Mouse (Mus musculus) cerebellum, adult 2 months (tissue): ENCODE measurements around the gene Gm45844. TPM values are rescaled to one million over a fixed set of nuclear protein-coding genes. Genes with fewer than 3 reads are reported as not detected.
"Not testable (repeated sequence)": the region's sequence is repeated elsewhere in the genome, so short reads cannot be mapped to it uniquely, and the experiment has no call there.

ENCODE experiments used
- DNase-seq, 2 experiments: peaks; one replicate each; pipeline ENCODE4 v3.0.0; 2021
- H3K27ac ChIP-seq: fragments of 200-500 bp; 2 replicates; pipeline ENCODE4 v1.5.1; 2012; ENCODE audit warnings: low read length, control low read depth, inconsistent platforms; ENCODE audit not compliant: insufficient read depth
- H3K27me3 ChIP-seq: fragments of 200-500 bp; 2 replicates; pipeline ENCODE4 v1.6.1; 2012; ENCODE audit warnings: inconsistent platforms, mild to moderate bottlenecking, low read length, moderate library complexity; ENCODE audit not compliant: control insufficient read depth, insufficient read depth
- H3K4me1 ChIP-seq: fragments of 200-500 bp; 2 replicates; pipeline ENCODE4 v1.6.1; 2011; ENCODE audit warnings: low read length; ENCODE audit not compliant: control insufficient read depth, insufficient read depth
- H3K4me3 ChIP-seq: fragments of 200-500 bp; replicated peaks from 2 replicates; pipeline ENCODE3; 2011; ENCODE audit warnings: mild to moderate bottlenecking, low read depth, low read length, control low read depth; ENCODE audit not compliant: insufficient read depth
- CTCF ChIP-seq: fragments of 200-500 bp; IDR thresholded peaks from 2 replicates; pipeline ENCODE4 v1.5.1; 2011; ENCODE audit warnings: low read depth, mild to moderate bottlenecking, control low read depth, low read length, moderate library complexity, borderline replicate concordance; ENCODE audit not compliant: insufficient read depth
- POLR2A ChIP-seq: fragments of 200-500 bp; IDR thresholded peaks from 2 replicates; pipeline ENCODE4 v1.6.1; 2011; ENCODE audit warnings: low read length, control low read depth, borderline replicate concordance; ENCODE audit not compliant: insufficient read depth
- WGBS: fragments of 180-500 bp; shearing (Covaris S2); methylation state at CpG from one replicate; pipeline ENCODE4 v1.1.7; 2018; 5-methylcytosine and 5-hydroxymethylcytosine counted together
- polyA plus RNA-seq: library from polyadenylated mRNA; depleted of rRNA; stranded (reverse); fragments of >200 nt; gene quantifications from 2 replicates; pipeline ENCODE4 v1.2.3, GENCODE M21; 2012; rRNA removed

Gene Gm45844
- polyA plus RNA-seq: 7.8 and 8.2 TPM in 2 replicates

DNA sequence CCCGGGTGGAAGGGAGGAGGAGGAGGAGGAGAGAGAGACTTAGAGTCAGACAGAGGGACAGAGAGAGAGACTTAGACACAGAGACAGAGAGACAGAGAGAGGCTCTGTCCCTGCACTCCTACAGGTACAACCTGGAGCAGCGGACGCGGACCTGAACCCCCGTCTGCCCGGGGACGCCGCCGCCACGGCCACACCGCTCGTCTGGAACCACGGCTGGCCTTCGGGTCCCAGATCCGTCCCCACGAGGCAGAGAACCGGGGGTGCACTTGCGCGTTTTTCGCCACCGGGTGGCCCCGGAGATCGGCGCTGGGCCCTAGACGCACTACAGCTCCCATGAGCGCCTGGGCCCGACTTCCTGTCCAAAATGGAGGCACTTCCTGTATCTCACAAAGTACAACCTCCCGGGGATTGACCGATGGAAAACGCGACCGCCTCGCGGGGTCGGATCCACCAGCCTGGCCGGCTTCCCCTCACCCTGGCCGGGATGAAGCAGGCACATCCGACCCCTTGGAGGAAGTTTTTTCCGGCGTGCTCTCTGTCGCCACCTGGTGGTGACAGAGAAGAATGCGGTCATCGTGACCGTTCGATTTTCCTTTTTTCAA, at the start of gene Gm45844:
TSS of gene Gm45844 (minus strand) at position 324 of the 602 bp plus-strand sequence.
- H3K27ac ChIP-seq: peak within 1 kb of the TSS; percentile 29; the same call in 1 of the 2 replicates
- not testable (repeated sequence) for H3K27me3 ChIP-seq, H3K4me1 ChIP-seq
- WGBS: 36% methylated on average over 45 of the region's 45 CpGs
- TF ChIP-seq CTCF: peak; percentile 94
- DNase-seq: peak; percentile 91 to 96
- H3K4me3 ChIP-seq: peak within 1 kb of the TSS; percentile 66

DNA sequence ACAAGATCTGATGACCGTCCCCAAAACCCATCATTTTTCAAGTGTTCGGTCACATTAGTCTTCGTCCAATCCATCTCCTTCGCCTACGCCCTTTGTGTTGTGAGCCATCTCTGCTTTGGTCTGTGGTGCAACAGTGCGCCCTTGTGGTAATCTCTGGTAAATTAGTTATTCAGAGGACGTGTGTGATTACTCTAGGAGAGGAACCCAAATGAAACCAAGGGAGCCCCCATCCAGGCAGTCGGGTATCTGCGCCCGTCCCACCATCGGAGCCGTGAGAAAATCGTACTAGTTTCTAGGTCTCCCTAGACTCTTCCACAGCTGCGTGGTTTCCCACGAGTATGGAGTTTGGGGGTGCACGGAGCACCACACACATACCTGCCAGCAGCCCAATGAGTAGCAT, 17.5 kb upstream of the Gm45844 start:
- Histone ChIP-seq H3K4me3 (no peak overlapping the region), H3K4me1 (peaks cover 5% of the 10 kb centered on the region; the same call in 1 of the 2 replicates), H3K27ac (no peak overlapping the region), H3K27me3 (no peaks in the 10 kb centered on the region)
- WGBS: 70% methylated on average over 16 of the region's 16 CpGs
- peak; percentile 60 to 65 for DNase-seq
- peak; percentile 56; the same call in 1 of the 2 replicates for TF ChIP-seq CTCF
- TF ChIP-seq POLR2A: no peak

- WGBS: 48% methylated on average over 1 of the region's 1 CpGs
- DNase-seq: no peak
- no peaks in the 10 kb centered on the region for H3K27me3 ChIP-seq
Measured at GRCm38 (mm10) chr7:7281383-7281782, 3.3 kb upstream of the Gm45844 start.

GRCm38 (mm10) chr7:7277556-7277955, 533 bp downstream of the Gm45844 start:
- H3K4me1 ChIP-seq, H3K27me3 ChIP-seq, DNase-seq: not testable (repeated sequence)
- Histone ChIP-seq H3K27ac (peak overlapping the region; percentile 29; the same call in 1 of the 2 replicates), H3K4me3 (peak overlapping the region; percentile 66)
- whole genome bisulfite sequencing: 23% methylated on average over 24 of the region's 24 CpGs

More at GRCm38 (mm10) chr7:7281383-7281782, 3.3 kb upstream of the Gm45844 start:
- no peak overlapping the region for H3K4me3 ChIP-seq
- no peak for TF ChIP-seq POLR2A
- TF ChIP-seq CTCF: no peak
- no peaks in the 10 kb centered on the region for H3K4me1 ChIP-seq
- no peak overlapping the region for H3K27ac ChIP-seq

DNA sequence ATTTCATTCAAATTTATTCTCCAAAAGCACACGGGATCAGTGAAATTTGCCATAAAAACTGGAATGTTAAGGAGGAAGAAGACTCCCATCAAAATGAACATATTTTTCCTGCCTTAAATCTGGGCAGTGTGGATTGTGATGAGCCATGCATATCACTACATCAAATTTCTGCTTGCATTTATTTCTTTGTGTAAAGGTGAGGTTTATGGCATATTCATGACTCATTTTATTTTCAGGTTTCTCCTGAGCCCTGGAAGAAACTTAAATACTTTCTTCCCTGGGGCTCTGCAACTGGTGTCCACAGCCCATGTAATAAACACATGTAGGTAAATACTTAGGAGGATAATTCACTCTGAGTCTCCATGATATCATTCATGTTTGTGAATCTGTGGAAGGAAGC, 30.9 kb downstream of the Gm45844 start, which contains the start of gene Vmn2r29:
TSS of gene Vmn2r29 (minus strand) at position 101 of the 400 bp plus-strand sequence.
- DNase-seq, H3K4me1 ChIP-seq, H3K4me3 ChIP-seq, H3K27ac ChIP-seq, H3K27me3 ChIP-seq: not testable (repeated sequence)
- WGBS: no CpG with 5 or more reads among the region's 1 CpGs

GRCm38 (mm10) chr7:7209313-7210151, 68.6 kb downstream of the Gm45844 start, which contains the start of gene Zfp772:
Gene Zfp772, minus strand, starts transcription at chr7:7209998.
- not testable (repeated sequence) for H3K27me3 ChIP-seq, H3K4me1 ChIP-seq, H3K27ac ChIP-seq
- H3K4me3 ChIP-seq: peak within 1 kb of the TSS; percentile 50
- WGBS: 2% methylated on average over 24 of the region's 24 CpGs
- DNase-seq: peak; percentile 66 to 67

DNA sequence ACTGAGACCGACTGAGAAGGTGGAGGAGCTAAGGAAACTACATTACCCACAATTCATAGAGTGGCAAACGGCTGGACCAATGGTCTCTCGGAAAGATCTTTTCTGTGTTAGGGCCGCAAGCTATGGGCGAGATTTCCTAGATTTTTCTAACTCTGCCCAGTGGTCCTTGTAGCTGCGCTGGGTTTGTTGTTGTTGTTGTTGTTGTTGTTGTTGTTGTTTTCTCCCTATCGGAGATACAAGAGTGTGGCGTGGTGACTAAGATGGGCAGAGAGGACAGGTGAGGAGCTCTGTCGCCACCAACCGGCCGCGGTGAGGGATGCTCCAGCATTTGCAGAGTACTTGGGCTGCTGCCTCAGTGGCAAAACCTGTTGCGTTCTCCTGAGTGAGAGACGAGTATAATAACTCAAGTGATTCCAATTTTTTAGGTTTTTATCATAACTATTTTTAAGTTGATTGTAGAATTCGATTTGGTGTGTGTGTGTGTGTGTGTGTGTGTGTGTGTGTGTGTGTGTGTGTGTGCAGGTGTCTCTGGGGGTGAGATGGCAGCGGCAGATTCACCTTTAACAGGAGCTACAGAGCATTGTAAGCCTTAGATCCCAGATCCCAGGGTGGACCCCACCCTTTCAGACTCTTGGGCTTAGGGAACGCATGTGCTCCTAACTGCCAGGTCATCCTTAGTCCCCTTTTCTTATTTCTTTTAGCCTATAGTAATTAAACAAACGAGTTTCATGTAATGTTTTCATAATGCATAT, 89.7 kb downstream of the Gm45844 start:
- 10% methylated on average over 18 of the region's 18 CpGs for WGBS
- H3K27me3 ChIP-seq: no peaks in the 10 kb centered on the region
- TF ChIP-seq POLR2A: no peak
- peak; percentile 85 for TF ChIP-seq CTCF
- H3K27ac ChIP-seq: no peak overlapping the region
- peak; percentile 79 to 80 for DNase-seq
- no peaks in the 10 kb centered on the region for H3K4me1 ChIP-seq
- H3K4me3 ChIP-seq: peak overlapping the region; percentile 74
